Mouse (Mus musculus) erythroblast, embryonic 14.5 days (primary cell): ENCODE data around the gene Flot1.

ENCODE experiments used
- GATA1 ChIP-seq: IDR thresholded peaks from 2 replicates; pipeline ENCODE4 v1.6.1; 2012; ENCODE audit warnings: low read length, inconsistent platforms, mixed read lengths
- TAL1 ChIP-seq: IDR thresholded peaks from 3 replicates; pipeline ENCODE4 v1.6.1; 2012; ENCODE audit warnings: low read length, inconsistent platforms, mixed read lengths

DNA sequence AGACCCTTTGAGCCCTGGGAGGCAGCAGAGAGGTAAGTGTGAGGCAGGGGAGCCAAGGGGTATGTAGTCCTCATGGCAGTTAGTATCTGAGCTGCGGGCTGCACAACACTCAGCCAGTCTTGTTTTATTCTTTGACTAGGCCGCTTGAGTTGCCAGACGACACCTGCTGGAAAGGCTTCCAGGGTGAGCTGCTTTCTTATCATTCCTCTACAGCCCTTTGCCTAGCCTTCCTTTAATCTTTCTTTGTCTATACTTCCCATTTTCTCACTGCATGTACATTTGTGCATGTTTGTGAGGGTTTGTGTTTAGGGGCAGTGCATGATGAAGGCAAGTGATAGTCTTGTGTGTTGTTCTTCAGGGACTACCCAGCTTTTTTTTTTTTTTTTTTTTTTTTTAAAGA is 27.9 kb downstream of the Flot1 start:
- TF ChIP-seq GATA1 (no peak), TAL1 (no peak)
